Mouse (Mus musculus): ENCODE data around the gene A930004D18Rik. TPM values are rescaled to one million over a fixed set of nuclear protein-coding genes. Genes with fewer than 3 reads are reported as not detected.

The A930004D18Rik gene
- polyA plus RNA-seq, 1 experiment from 2014 or later, result 7.6 TPM

- Histone ChIP-seq H3K9ac (ENCODE audit: low read length) (peak overlapping the region; percentile 90), H3K27me3 (ENCODE audit: control insufficient read depth, insufficient read depth, low read length) (no peaks in the 10 kb centered on the region), H3K27ac (ENCODE audit: low read depth, low read length) (peak overlapping the region; percentile 96), H3K4me1 (ENCODE audit: control insufficient read depth, insufficient read depth, low read length) (peaks cover 40% of the 10 kb centered on the region), H3K4me3 (ENCODE audit: low read depth, low read length) (peak overlapping the region; percentile 34), H3K9me3 (ENCODE audit: control insufficient read depth, low read length) (no peaks in the 10 kb centered on the region), H3K36me3 (ENCODE audit: control insufficient read depth, insufficient read depth, low read length) (no peaks in the 10 kb centered on the region), H3K4me2 (ENCODE audit: low read depth) (peak overlapping the region; percentile 84)
- 3% methylated on average over 14 of the region's 14 CpGs for WGBS
- ATAC-seq (ENCODE audit: insufficient read depth, low FRiP score, low TSS enrichment), result peak; percentile 70
- peak; percentile 83 for DNase-seq (ENCODE audit: low spot score)
These were observed 3.8 kb upstream of the A930004D18Rik start for GRCm38 (mm10) chr2:18041199-18041885.

- no peaks in the 10 kb centered on the region for H3K27me3 ChIP-seq (ENCODE audit: control insufficient read depth, insufficient read depth, low read length)
- H3K9me3 ChIP-seq (ENCODE audit: control insufficient read depth, low read length), result no peaks in the 10 kb centered on the region
- H3K4me1 ChIP-seq (ENCODE audit: control insufficient read depth, insufficient read depth, low read length), result peaks cover 40% of the 10 kb centered on the region
- peak overlapping the region; percentile 96 for H3K27ac ChIP-seq (ENCODE audit: low read depth, low read length)
- DNase-seq (ENCODE audit: low spot score) (peak; percentile 67), ATAC-seq (ENCODE audit: insufficient read depth, low FRiP score, low TSS enrichment) (peak; percentile 29; the same call in 1 of the 2 replicates)
- H3K4me3 ChIP-seq (ENCODE audit: low read depth, low read length), result peak overlapping the region; percentile 34
- H3K36me3 ChIP-seq (ENCODE audit: control insufficient read depth, insufficient read depth, low read length), result no peaks in the 10 kb centered on the region
- WGBS, result 5% methylated on average over 27 of the region's 27 CpGs
- H3K9ac ChIP-seq (ENCODE audit: low read length), result peak overlapping the region; percentile 90
- peak overlapping the region; percentile 84 for H3K4me2 ChIP-seq (ENCODE audit: low read depth)
These were observed 3.0 kb upstream of the A930004D18Rik start for GRCm38 (mm10) chr2:18040347-18041160.

- peak; percentile 86 for DNase-seq (ENCODE audit: low spot score)
- Histone ChIP-seq H3K4me2 (ENCODE audit: low read depth) (peak overlapping the region; percentile 84), H3K9ac (ENCODE audit: low read length) (peak overlapping the region; percentile 90), H3K36me3 (ENCODE audit: control insufficient read depth, insufficient read depth, low read length) (no peaks in the 10 kb centered on the region), H3K4me3 (ENCODE audit: low read depth, low read length) (peak overlapping the region; percentile 34), H3K9me3 (ENCODE audit: control insufficient read depth, low read length) (no peaks in the 10 kb centered on the region), H3K27ac (ENCODE audit: low read depth, low read length) (peak overlapping the region; percentile 96), H3K4me1 (ENCODE audit: control insufficient read depth, insufficient read depth, low read length) (peaks cover 40% of the 10 kb centered on the region), H3K27me3 (ENCODE audit: control insufficient read depth, insufficient read depth, low read length) (no peaks in the 10 kb centered on the region)
- 3% methylated on average over 46 of the region's 46 CpGs for WGBS
- peak; percentile 77 for ATAC-seq (ENCODE audit: insufficient read depth, low FRiP score, low TSS enrichment)
These were observed 2.2 kb upstream of the A930004D18Rik start for GRCm38 (mm10) chr2:18039566-18040290.

- Histone ChIP-seq H3K9ac (ENCODE audit: low read length) (peak overlapping the region; percentile 90), H3K9me3 (ENCODE audit: control insufficient read depth, low read length) (no peaks in the 10 kb centered on the region), H3K27ac (ENCODE audit: low read depth, low read length) (peak overlapping the region; percentile 96), H3K36me3 (ENCODE audit: control insufficient read depth, insufficient read depth, low read length) (no peaks in the 10 kb centered on the region), H3K4me3 (ENCODE audit: low read depth, low read length) (peak overlapping the region; percentile 34; the same call in 1 of the 2 replicates), H3K4me2 (ENCODE audit: low read depth) (peak overlapping the region; percentile 84), H3K27me3 (ENCODE audit: control insufficient read depth, insufficient read depth, low read length) (no peaks in the 10 kb centered on the region), H3K4me1 (ENCODE audit: control insufficient read depth, insufficient read depth, low read length) (peaks cover 46% of the 10 kb centered on the region)
- ATAC-seq (ENCODE audit: insufficient read depth, low FRiP score, low TSS enrichment) (no peak), DNase-seq (ENCODE audit: low spot score) (peak; percentile 51)
- 16% methylated on average over 10 of the region's 10 CpGs for WGBS
These were observed 1.4 kb upstream of the A930004D18Rik start for GRCm38 (mm10) chr2:18038895-18039371.

GRCm38 (mm10) chr2:18038141-18038752 lies 710 bp upstream of the A930004D18Rik start:
- no peak overlapping the region for H3K4me3 ChIP-seq (ENCODE audit: low read depth, low read length)
- H3K9ac ChIP-seq (ENCODE audit: low read length), result no peak overlapping the region
- ATAC-seq (ENCODE audit: insufficient read depth, low FRiP score, low TSS enrichment) (no peak), DNase-seq (ENCODE audit: low spot score) (no peak)
- no peak overlapping the region for H3K4me2 ChIP-seq (ENCODE audit: low read depth)
- no peaks in the 10 kb centered on the region for H3K27me3 ChIP-seq (ENCODE audit: control insufficient read depth, insufficient read depth, low read length)
- no peaks in the 10 kb centered on the region for H3K36me3 ChIP-seq (ENCODE audit: control insufficient read depth, insufficient read depth, low read length)
- WGBS, result 41% methylated on average over 3 of the region's 3 CpGs
- H3K9me3 ChIP-seq (ENCODE audit: control insufficient read depth, low read length), result no peaks in the 10 kb centered on the region
- peaks cover 52% of the 10 kb centered on the region for H3K4me1 ChIP-seq (ENCODE audit: control insufficient read depth, insufficient read depth, low read length)
- no peak overlapping the region for H3K27ac ChIP-seq (ENCODE audit: low read depth, low read length)

DNA sequence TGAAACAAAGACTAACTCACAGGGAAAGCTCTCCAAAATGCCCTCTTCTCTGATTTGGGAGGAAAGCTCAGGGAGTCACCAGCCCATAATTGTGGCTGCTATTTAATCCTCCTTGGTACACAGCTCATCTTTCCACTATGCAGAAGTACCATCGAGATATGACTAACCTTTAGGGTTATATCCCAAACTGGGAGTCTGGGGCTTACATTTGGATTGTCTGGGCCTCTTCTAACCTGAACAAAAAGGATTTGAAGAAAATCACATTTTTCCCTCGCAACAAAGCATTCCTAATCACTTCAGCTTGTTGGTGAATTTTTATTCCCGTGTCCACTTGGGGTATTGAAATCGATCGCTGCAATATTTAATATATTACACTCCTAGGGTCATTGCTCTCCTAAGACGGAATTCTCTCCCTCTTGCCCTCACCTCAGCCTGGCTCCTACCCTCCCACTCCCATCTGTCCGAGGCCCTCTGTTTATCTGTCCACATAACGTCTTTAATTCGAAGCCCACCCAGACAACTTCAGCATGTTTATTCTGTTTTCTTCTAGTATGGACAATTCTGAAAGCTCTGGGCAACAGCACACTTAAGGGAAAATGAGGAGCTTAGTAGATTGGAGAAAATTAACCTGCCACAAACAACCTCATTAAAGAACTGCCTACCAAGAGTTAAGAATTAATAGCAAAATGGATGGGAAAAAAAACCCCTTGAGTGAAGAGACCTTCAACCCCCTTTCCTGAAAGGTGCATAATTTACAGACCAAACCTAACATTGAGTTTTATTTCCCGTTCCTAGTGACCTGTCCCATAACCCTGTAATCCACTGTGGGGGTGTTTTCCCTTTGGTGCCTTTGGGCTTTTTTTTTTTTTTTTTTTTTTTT lies 2.9 kb downstream of the A930004D18Rik start:
- Histone ChIP-seq H3K36me3 (ENCODE audit: control insufficient read depth, insufficient read depth, low read length) (no peaks in the 10 kb centered on the region), H3K27me3 (ENCODE audit: control insufficient read depth, insufficient read depth, low read length) (no peaks in the 10 kb centered on the region), H3K9ac (ENCODE audit: low read length) (no peak overlapping the region), H3K4me2 (ENCODE audit: low read depth) (no peak overlapping the region), H3K27ac (ENCODE audit: low read depth, low read length) (peak overlapping the region; percentile 68), H3K4me3 (ENCODE audit: low read depth, low read length) (no peak overlapping the region), H3K4me1 (ENCODE audit: control insufficient read depth, insufficient read depth, low read length) (peaks cover 39% of the 10 kb centered on the region), H3K9me3 (ENCODE audit: control insufficient read depth, low read length) (no peaks in the 10 kb centered on the region)
- no peak for ATAC-seq (ENCODE audit: insufficient read depth, low FRiP score, low TSS enrichment)
- WGBS, result 50% methylated on average over 10 of the region's 10 CpGs
- no peak for DNase-seq (ENCODE audit: low spot score)

DNA sequence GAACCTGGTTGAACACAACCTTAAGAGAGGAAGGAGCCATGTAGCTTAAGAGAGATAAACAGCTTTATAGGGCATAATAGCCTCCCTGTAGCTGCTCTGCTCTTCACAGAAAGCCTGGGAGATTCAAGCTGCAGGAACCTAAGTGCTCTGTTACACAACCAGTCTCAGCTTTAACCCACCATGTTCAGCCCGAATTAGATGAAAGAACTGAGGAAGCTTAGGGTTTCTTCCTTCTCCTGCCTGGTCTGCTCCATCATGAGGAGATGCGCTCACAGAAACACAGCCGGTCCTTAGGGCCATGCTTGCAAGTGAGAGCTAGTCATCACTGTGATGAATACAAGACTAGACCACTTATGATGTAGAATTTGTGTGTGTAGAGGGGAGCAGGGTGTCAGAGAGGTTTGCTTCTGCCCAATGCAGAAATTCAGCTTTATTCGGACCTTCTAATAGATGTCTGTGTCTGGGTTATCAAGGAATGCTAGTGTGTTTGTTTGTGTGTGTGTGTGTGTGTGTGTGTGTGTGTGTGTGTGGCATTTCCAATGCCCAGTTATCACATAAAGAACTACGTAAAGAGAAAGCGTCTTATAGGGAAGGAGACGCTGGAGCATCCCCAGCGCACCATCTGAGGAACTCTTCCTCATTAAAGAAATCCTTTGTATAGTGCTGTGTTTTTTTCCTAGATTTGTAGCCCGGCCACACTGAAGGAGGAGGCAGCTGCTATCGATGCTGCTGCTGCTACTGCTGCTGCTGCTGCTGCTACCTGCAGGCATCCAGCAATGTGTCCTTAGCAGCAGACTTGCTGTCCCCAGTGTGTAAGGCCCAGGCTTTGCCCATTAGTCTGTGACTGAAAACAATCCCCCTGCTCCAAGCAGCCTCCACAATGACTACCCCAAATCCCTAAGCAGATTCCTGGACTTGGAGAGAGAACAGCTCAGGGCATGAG lies 4.1 kb downstream of the A930004D18Rik start:
- WGBS, result 38% methylated on average over 10 of the region's 10 CpGs
- ATAC-seq (ENCODE audit: insufficient read depth, low FRiP score, low TSS enrichment), result no peak
- peak; percentile 46 for DNase-seq (ENCODE audit: low spot score)
- H3K4me1 ChIP-seq (ENCODE audit: control insufficient read depth, insufficient read depth, low read length), result peaks cover 32% of the 10 kb centered on the region
- H3K36me3 ChIP-seq (ENCODE audit: control insufficient read depth, insufficient read depth, low read length), result no peaks in the 10 kb centered on the region
- no peak overlapping the region for H3K4me3 ChIP-seq (ENCODE audit: low read depth, low read length)
- peak overlapping the region; percentile 37 for H3K9ac ChIP-seq (ENCODE audit: low read length)
- peak overlapping the region; percentile 68 for H3K27ac ChIP-seq (ENCODE audit: low read depth, low read length)
- no peaks in the 10 kb centered on the region for H3K9me3 ChIP-seq (ENCODE audit: control insufficient read depth, low read length)
- H3K27me3 ChIP-seq (ENCODE audit: control insufficient read depth, insufficient read depth, low read length), result no peaks in the 10 kb centered on the region
- H3K4me2 ChIP-seq (ENCODE audit: low read depth), result peak overlapping the region; percentile 97
